Mouse (Mus musculus) C2C12 (cell line): ENCODE results near the gene Prop1.

Experiments
- CTCF ChIP-seq: IDR thresholded peaks from one replicate; pipeline ENCODE4 v1.5.1; 2011; ENCODE audit not compliant: control insufficient read depth, insufficient read depth, insufficient read length
- FOSL1 ChIP-seq: IDR thresholded peaks from one replicate; pipeline ENCODE4 v1.8.0; 2011; ENCODE audit warnings: mild to moderate bottlenecking, low read length; ENCODE audit not compliant: poor library complexity, insufficient read depth, severe bottlenecking
- MAX ChIP-seq: IDR thresholded peaks from one replicate; pipeline ENCODE4 v1.6.1; 2011; ENCODE audit warnings: mild to moderate bottlenecking, control low read depth
- USF1 ChIP-seq: IDR thresholded peaks from one replicate; pipeline ENCODE4 v1.6.1; 2011; ENCODE audit warnings: low read depth, mild to moderate bottlenecking, control low read depth, moderate library complexity

GRCm38 (mm10) chr11:50915671-50916320, 37.8 kb downstream of the Prop1 start, which contains the start of gene Zfp2:
- TF ChIP-seq CTCF (no peak), FOSL1 (no peak), USF1 (no peak), MAX (no peak)
